Mouse (Mus musculus): ENCODE measurements around the gene Cd276.

DNA sequence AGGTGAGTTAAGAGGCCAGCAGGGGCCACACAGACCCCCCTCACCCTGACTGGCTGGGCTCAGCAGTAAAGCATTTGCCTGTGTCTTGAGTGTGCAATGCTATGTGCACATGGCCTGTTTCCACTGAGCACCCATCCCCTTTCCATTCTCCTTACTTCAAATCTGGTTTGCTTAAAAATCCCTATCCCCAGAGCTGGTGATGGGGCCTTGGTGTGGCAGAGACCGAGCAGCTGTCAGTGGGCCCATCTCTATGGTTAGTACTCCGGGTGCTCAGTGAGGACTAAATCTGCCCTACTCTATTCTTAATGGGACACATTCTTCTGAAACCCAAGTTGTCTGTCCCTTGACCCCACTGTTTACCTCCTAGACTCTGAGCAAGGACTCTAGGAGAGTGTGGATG is 64.8 kb downstream of the Cd276 start:
- no peak for TF ChIP-seq CTCF (IDR thresholded peaks at IDR 0.05; ENCODE audit: low read depth, low read length)
- no peak for TF ChIP-seq POLR2A (IDR thresholded peaks at IDR 0.05; ENCODE audit: borderline replicate concordance, low read depth, low read length)
